Mouse (Mus musculus) ES-E14 (cell line): ENCODE results near the gene Nat10.

Experiments used
- CHD2 ChIP-seq: IDR thresholded peaks from 2 replicates; pipeline ENCODE4 v1.6.1; 2014; ENCODE audit warnings: mild to moderate bottlenecking, low read depth, low read length, inconsistent platforms
- HCFC1 ChIP-seq: IDR thresholded peaks from 2 replicates; pipeline ENCODE4 v1.6.1; 2012; ENCODE audit warnings: low read length, inconsistent platforms, borderline replicate concordance; ENCODE audit not compliant: insufficient read depth
- MAFK ChIP-seq: IDR thresholded peaks from 2 replicates; pipeline ENCODE4 v1.6.1; 2014; ENCODE audit warnings: mild to moderate bottlenecking, low read depth, low read length, inconsistent platforms; ENCODE audit not compliant: insufficient read depth
- ZC3H11A ChIP-seq: IDR thresholded peaks from 2 replicates; pipeline ENCODE4 v1.6.1; 2012; ENCODE audit warnings: low read depth, mild to moderate bottlenecking, inconsistent platforms, low read length, borderline replicate concordance
- ZNF384 ChIP-seq: IDR thresholded peaks from 2 replicates; pipeline ENCODE4 v1.6.1; 2012; ENCODE audit warnings: low read depth, low read length, inconsistent platforms

DNA sequence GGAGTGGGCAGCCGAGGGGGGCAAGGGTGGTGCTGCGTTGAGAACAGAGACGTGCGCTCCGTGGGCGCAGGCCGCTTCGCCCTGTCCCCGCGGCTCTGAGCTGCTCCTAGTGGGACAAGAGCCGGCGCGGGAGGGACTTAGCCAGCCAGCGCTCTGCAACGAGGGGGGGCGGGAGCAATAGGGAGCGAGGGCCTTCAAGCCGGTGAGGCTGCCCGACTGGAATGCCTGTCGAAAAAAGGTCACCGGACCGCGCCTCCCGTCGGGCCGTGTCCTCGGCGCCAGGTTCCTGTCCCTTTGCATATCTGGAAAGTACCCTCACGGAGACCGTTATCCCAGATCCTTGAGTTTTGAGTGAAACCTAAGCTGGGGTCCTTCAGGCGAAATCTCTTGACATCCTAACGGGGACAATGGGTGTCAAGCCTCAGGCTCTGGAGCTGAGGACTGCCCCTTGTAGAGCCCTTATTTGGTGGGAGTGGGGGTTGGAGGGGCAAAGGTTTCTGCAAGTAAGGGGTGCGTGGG, 36.5 kb upstream of the Nat10 start, which contains the start of gene Caprin1:
- TF ChIP-seq ZNF384, result no peak
- no peak for TF ChIP-seq MAFK
- TF ChIP-seq HCFC1, result peak; percentile 62; the same call in 1 of the 2 replicates
- no peak for TF ChIP-seq CHD2
- no peak for TF ChIP-seq ZC3H11A
